Mouse (Mus musculus) forebrain, postnatal 0 days (tissue): ENCODE measurements at regions not wholly inside any gene's neighbourhood (a gene's known extent, or its start where the extent isn't known, plus 50 kb on each side); places are given as distances from the start of the nearest gene placed in this dataset.
A peak's percentile ranks its signal among the peaks of the same experiment; 100 is the strongest.

Experiments used
- ATAC-seq: fragments of 200-750 bp; cut with Nextera tagmentation; 2 replicates; pipeline ENCODE4 v1.8.0; 2017; ENCODE audit warnings: mild to moderate bottlenecking, moderate library complexity
- DNase-seq: peaks from one replicate; pipeline ENCODE4 v3.0.0-alpha.2; 2015
- H3K27ac ChIP-seq: fragments of 300-500 bp; sonication (generic); 2 replicates; pipeline ENCODE4 v1.5.1; 2014; ENCODE audit warnings: low read depth, mild to moderate bottlenecking, antibody characterized with exemption, low read length, moderate library complexity, mixed read lengths
- H3K27me3 ChIP-seq: fragments of 300-500 bp; sonication (generic); 2 replicates; pipeline ENCODE4 v1.6.1; 2014; ENCODE audit warnings: mild to moderate bottlenecking, low read length, mixed read lengths; ENCODE audit not compliant: insufficient read depth
- H3K36me3 ChIP-seq: fragments of 300-500 bp; sonication (generic); 2 replicates; pipeline ENCODE4 v1.6.1; 2014; ENCODE audit warnings: mild to moderate bottlenecking, moderate library complexity; ENCODE audit not compliant: insufficient read depth
- H3K4me1 ChIP-seq: fragments of 300-500 bp; sonication (generic); 2 replicates; pipeline ENCODE4 v1.6.1; 2014; ENCODE audit warnings: antibody characterized with exemption; ENCODE audit not compliant: insufficient read depth
- H3K4me2 ChIP-seq: fragments of 300-500 bp; sonication (generic); 2 replicates; pipeline ENCODE4 v1.6.1; 2014; ENCODE audit warnings: low read depth, mild to moderate bottlenecking, moderate library complexity
- H3K4me3 ChIP-seq: fragments of 300-500 bp; sonication (generic); 2 replicates; pipeline ENCODE4 v1.5.1; 2014; ENCODE audit warnings: low read depth, low read length, mixed read lengths
- H3K9ac ChIP-seq: fragments of 300-500 bp; sonication (generic); 2 replicates; pipeline ENCODE4 v1.6.1; 2014; ENCODE audit warnings: mild to moderate bottlenecking
- H3K9me3 ChIP-seq: fragments of 300-500 bp; sonication (generic); 2 replicates; pipeline ENCODE4 v1.6.1; 2016; ENCODE audit warnings: low read length
- CTCF ChIP-seq: sonication (generic); IDR thresholded peaks from 2 replicates; pipeline ENCODE4 v1.5.1; 2016; ENCODE audit warnings: antibody characterized with exemption, control low read depth, low read depth
- WGBS: fragments of 180-500 bp; shearing (Covaris S2); extraction: QIAGEN DNeasy Blood & Tissue Kit; methylation state at CpG from one replicate; pipeline ENCODE4 v1.1.7; 2014; 5-methylcytosine and 5-hydroxymethylcytosine counted together

- no peak for DNase-seq
- Histone ChIP-seq H3K27me3 (no peaks in the 10 kb centered on the region), H3K9ac (no peak overlapping the region)
Measured at GRCm38 (mm10) chr14:97448617-97449016, 720.9 kb downstream of the Dach1 start.

GRCm38 (mm10) chr14:97446793-97447192, 722.8 kb downstream of the Dach1 start:
- Histone ChIP-seq H3K9ac (no peak overlapping the region), H3K4me1 (no peaks in the 10 kb centered on the region), H3K27ac (no peak overlapping the region), H3K4me3 (no peak overlapping the region), H3K36me3 (no peaks in the 10 kb centered on the region), H3K9me3 (no peaks in the 10 kb centered on the region), H3K4me2 (no peak overlapping the region), H3K27me3 (no peaks in the 10 kb centered on the region)
- no peak for TF ChIP-seq CTCF
- DNase-seq (no peak), ATAC-seq (no peak)
- 93% methylated on average over 1 of the region's 1 CpGs for WGBS

More at GRCm38 (mm10) chr14:97448617-97449016, 720.9 kb downstream of the Dach1 start:
- TF ChIP-seq CTCF, result no peak
- no peaks in the 10 kb centered on the region for H3K4me1 ChIP-seq
- ATAC-seq, result no peak
- 35% methylated on average over 2 of the region's 2 CpGs for WGBS
- no peak overlapping the region for H3K4me2 ChIP-seq
- H3K4me3 ChIP-seq, result no peak overlapping the region
- H3K36me3 ChIP-seq, result no peaks in the 10 kb centered on the region
- no peak overlapping the region for H3K27ac ChIP-seq
- H3K9me3 ChIP-seq, result no peaks in the 10 kb centered on the region

GRCm38 (mm10) chr14:97440326-97440725, 729.2 kb downstream of the Dach1 start:
- Histone ChIP-seq H3K9ac (no peak overlapping the region), H3K27me3 (no peaks in the 10 kb centered on the region), H3K9me3 (no peaks in the 10 kb centered on the region), H3K36me3 (no peaks in the 10 kb centered on the region), H3K4me1 (peaks cover 5% of the 10 kb centered on the region; the same call in 1 of the 2 replicates), H3K27ac (no peak overlapping the region), H3K4me2 (no peak overlapping the region), H3K4me3 (no peak overlapping the region)
- DNase-seq (no peak), ATAC-seq (no peak)
- TF ChIP-seq CTCF, result no peak
- WGBS, result 72% methylated on average over 6 of the region's 6 CpGs

GRCm38 (mm10) chr14:97435453-97436233, 733.9 kb downstream of the Dach1 start:
- Histone ChIP-seq H3K4me1 (peaks cover 5% of the 10 kb centered on the region; the same call in 1 of the 2 replicates), H3K9me3 (no peaks in the 10 kb centered on the region), H3K4me2 (peak overlapping the region; percentile 5; the same call in 1 of the 2 replicates), H3K9ac (no peak overlapping the region), H3K27me3 (no peaks in the 10 kb centered on the region), H3K27ac (peak overlapping the region; percentile 15; the same call in 1 of the 2 replicates), H3K4me3 (no peak overlapping the region; the same call in 1 of the 2 replicates), H3K36me3 (no peaks in the 10 kb centered on the region)
- ATAC-seq, result peak; percentile 65
- peak; percentile 26 for DNase-seq
- 17% methylated on average over 4 of the region's 4 CpGs for WGBS
- no peak for TF ChIP-seq CTCF

- Histone ChIP-seq H3K9ac (no peak overlapping the region), H3K4me1 (peaks cover 5% of the 10 kb centered on the region; the same call in 1 of the 2 replicates), H3K9me3 (no peaks in the 10 kb centered on the region), H3K4me2 (no peak overlapping the region), H3K36me3 (no peaks in the 10 kb centered on the region), H3K27ac (no peak overlapping the region), H3K4me3 (no peak overlapping the region), H3K27me3 (no peaks in the 10 kb centered on the region)
- ATAC-seq, result no peak
- DNase-seq, result no peak
- TF ChIP-seq CTCF, result no peak
- WGBS, result 36% methylated on average over 3 of the region's 3 CpGs
Measured at GRCm38 (mm10) chr14:97431221-97431620, 738.3 kb downstream of the Dach1 start.

GRCm38 (mm10) chr14:97403176-97403795, 766.3 kb downstream of the Dach1 start:
- Histone ChIP-seq H3K4me2 (no peak overlapping the region), H3K27ac (no peak overlapping the region), H3K9ac (no peak overlapping the region), H3K36me3 (no peaks in the 10 kb centered on the region), H3K4me3 (no peak overlapping the region), H3K4me1 (no peaks in the 10 kb centered on the region), H3K27me3 (no peaks in the 10 kb centered on the region), H3K9me3 (no peaks in the 10 kb centered on the region)
- no peak for TF ChIP-seq CTCF
- DNase-seq (no peak), ATAC-seq (no peak)
- 67% methylated on average over 3 of the region's 3 CpGs for WGBS

- Histone ChIP-seq H3K9me3 (no peaks in the 10 kb centered on the region), H3K9ac (no peak overlapping the region), H3K4me3 (no peak overlapping the region), H3K36me3 (no peaks in the 10 kb centered on the region), H3K27ac (no peak overlapping the region), H3K27me3 (no peaks in the 10 kb centered on the region), H3K4me1 (no peaks in the 10 kb centered on the region), H3K4me2 (no peak overlapping the region)
- 16% methylated on average over 7 of the region's 7 CpGs for WGBS
- DNase-seq (no peak), ATAC-seq (no peak)
- no peak for TF ChIP-seq CTCF
Measured at GRCm38 (mm10) chr14:97396385-97396784, 773.2 kb downstream of the Dach1 start.
